Comparison of ENCODE assay signal across 22 mouse cellular contexts in the genomic region with DNA sequence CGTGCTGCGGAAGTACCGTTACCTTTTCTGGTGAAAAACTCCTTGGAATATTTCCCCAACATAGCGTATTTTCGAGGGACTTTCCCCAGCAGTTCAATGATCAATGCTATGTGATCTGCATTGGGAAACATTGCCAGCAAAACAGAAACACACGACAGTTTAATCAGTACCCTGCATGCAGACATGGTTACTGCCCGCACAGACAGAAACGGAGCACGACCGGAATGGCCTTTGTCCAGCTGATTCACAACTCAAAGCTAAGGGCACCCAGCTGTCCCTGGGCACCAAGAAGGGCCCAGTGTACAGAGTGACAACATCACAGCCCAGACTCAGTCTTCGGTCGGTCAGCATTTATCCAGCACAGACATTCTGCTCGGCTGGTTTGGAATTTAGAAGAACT.
"Had no signal": no experiment of that assay in that cellular context is flagged by ENCODE, and none has a peak within 500 bp of the region (broad histone marks: within the 10 kb centered on the region; RNA-seq: fewer than 3 reads in every experiment).

No protein-coding gene starts in this region.

- H3K27ac ChIP-seq: hindbrain, postnatal 0 days; kidney, postnatal 0 days; limb, embryonic 12.5 days; limb, embryonic 15.5 days; liver, embryonic 14.5 days; lung, embryonic 15.5 days; midbrain, embryonic 10.5 days; midbrain, embryonic 13.5 days; neural tube, embryonic 13.5 days; stomach, embryonic 15.5 days had no signal

- H3K4me2 ChIP-seq: limb, embryonic 12.5 days; limb, embryonic 15.5 days; lung, embryonic 15.5 days; midbrain, embryonic 13.5 days; neural tube, embryonic 13.5 days; stomach, embryonic 15.5 days had no signal

- H3K27me3 ChIP-seq: limb, embryonic 12.5 days; limb, embryonic 15.5 days; lung, embryonic 15.5 days; megakaryocyte, embryonic 14.5 days; midbrain, embryonic 13.5 days; neural tube, embryonic 13.5 days; stomach, embryonic 15.5 days had no signal

- H3K9me3 ChIP-seq: limb, embryonic 12.5 days; limb, embryonic 15.5 days; lung, embryonic 15.5 days; megakaryocyte, embryonic 14.5 days; midbrain, embryonic 10.5 days; midbrain, embryonic 13.5 days; neural tube, embryonic 13.5 days; stomach, embryonic 15.5 days had no signal

- H3K9ac ChIP-seq: limb, embryonic 12.5 days; limb, embryonic 15.5 days; liver, embryonic 14.5 days; lung, embryonic 15.5 days; midbrain, embryonic 13.5 days; neural tube, embryonic 13.5 days; stomach, embryonic 15.5 days had no signal

- DNase-seq: left cerebral cortex, postnatal 4 days; lung, adult 18-20 months; lung, postnatal 10 days; lung, postnatal 36 days; retina, postnatal 1 day; right cerebral cortex, postnatal 25 days; spleen, adult 18-20 months; thymus, postnatal 25 days had no signal

- H3K4me3 ChIP-seq: limb, embryonic 12.5 days; limb, embryonic 15.5 days; lung, embryonic 15.5 days; megakaryocyte, embryonic 14.5 days; midbrain, embryonic 10.5 days; midbrain, embryonic 13.5 days; myocyte; neural tube, embryonic 13.5 days; stomach, embryonic 15.5 days had no signal

- ATAC-seq: hindbrain, postnatal 0 days; inflammation-experienced regulatory T-cells, adult 6 months; midbrain, embryonic 13.5 days; midbrain, embryonic 16.5 days had no signal

- H3K4me1 ChIP-seq: limb, embryonic 12.5 days; limb, embryonic 15.5 days; stomach, embryonic 15.5 days had no signal
